Mouse (Mus musculus): ENCODE measurements around the gene Slx1b. TPM values are rescaled to one million over a fixed set of nuclear protein-coding genes. Genes with fewer than 3 reads are reported as not detected.
"Not testable (repeated sequence)": the region's sequence is repeated elsewhere in the genome, so short reads cannot be mapped to it uniquely, and the experiment has no call there.

Gene Slx1b
- 14.4 and 20.3 TPM in 2 replicates for polyA plus RNA-seq (2015; fragmentation: Nextera tagmentation; extraction: Ambion mirVana)

GRCm38 (mm10) chr7:126695631-126696207 is at the start of gene Slx1b:
Gene Slx1b (minus strand): TSS chr7:126695784.
- no peaks in the 10 kb centered on the region for H3K9me3 ChIP-seq (ENCODE audit: control insufficient read depth, low read length)
- ATAC-seq = peak; percentile 97
- under 1% methylated on average over 39 of the region's 40 CpGs for WGBS

GRCm38 (mm10) chr7:126741964-126742482 is 46.4 kb upstream of the Slx1b start:
- Histone ChIP-seq H3K9me3 (ENCODE audit: control insufficient read depth, low read length) (no peaks in the 10 kb centered on the region), H3K27me3 (replicated peaks; ENCODE audit: control insufficient read depth, insufficient read depth, low read length) (no peaks in the 10 kb centered on the region), H3K36me3 (ENCODE audit: control insufficient read depth, insufficient read depth) (no peaks in the 10 kb centered on the region), H3K4me2 (ENCODE audit: low read length) (no peak overlapping the region), H3K4me3 (replicated peaks; ENCODE audit: low read length) (no peak overlapping the region), H3K27ac (ENCODE audit: low read length) (no peak overlapping the region), H3K4me1 (replicated peaks; ENCODE audit: control insufficient read depth, insufficient read depth, low read length) (0 out of 2 replicates have a peak, but pooled peaks cover 3% of the 10 kb centered on the region), H3K9ac (replicated peaks; ENCODE audit: low read depth, low read length) (no peak overlapping the region)
- 91% methylated on average over 13 of the region's 13 CpGs for WGBS
- ATAC-seq = no peak

More at GRCm38 (mm10) chr7:126695631-126696207, at the start of gene Slx1b:
- Histone ChIP-seq H3K27ac (ENCODE audit: low read length) (peak within 1 kb of the TSS; percentile 92), H3K36me3 (ENCODE audit: control insufficient read depth, insufficient read depth) (peaks cover 19% of the 10 kb centered on the region), H3K4me2 (ENCODE audit: low read length) (peak within 1 kb of the TSS; percentile 86), H3K9ac (replicated peaks; ENCODE audit: low read depth, low read length) (peak within 1 kb of the TSS; percentile 85), H3K4me3 (replicated peaks; ENCODE audit: low read length) (peak within 1 kb of the TSS; percentile 78), H3K4me1 (replicated peaks; ENCODE audit: control insufficient read depth, insufficient read depth, low read length) (peaks cover 26% of the 10 kb centered on the region), H3K27me3 (replicated peaks; ENCODE audit: control insufficient read depth, insufficient read depth, low read length) (no peaks in the 10 kb centered on the region)

- H3K27me3 ChIP-seq (replicated peaks; ENCODE audit: control insufficient read depth, insufficient read depth, low read length) = no peaks in the 10 kb centered on the region
- H3K4me3 ChIP-seq (replicated peaks; ENCODE audit: low read length) = no peak overlapping the region
- H3K4me2 ChIP-seq (ENCODE audit: low read length) = no peak overlapping the region
- no peak for ATAC-seq
- no peak overlapping the region for H3K9ac ChIP-seq (replicated peaks; ENCODE audit: low read depth, low read length)
- no peak overlapping the region for H3K27ac ChIP-seq (ENCODE audit: low read length)
- no peaks in the 10 kb centered on the region for H3K9me3 ChIP-seq (ENCODE audit: control insufficient read depth, low read length)
- H3K36me3 ChIP-seq (ENCODE audit: control insufficient read depth, insufficient read depth) = no peaks in the 10 kb centered on the region
- WGBS = 88% methylated on average over 5 of the region's 5 CpGs
- H3K4me1 ChIP-seq (replicated peaks; ENCODE audit: control insufficient read depth, insufficient read depth, low read length) = 0 out of 2 replicates have a peak, but pooled peaks cover 3% of the 10 kb centered on the region
These were observed 45.9 kb upstream of the Slx1b start for GRCm38 (mm10) chr7:126741452-126741851.

- ATAC-seq = no peak
- Histone ChIP-seq H3K4me3 (replicated peaks; ENCODE audit: low read length) (no peak overlapping the region), H3K27me3 (replicated peaks; ENCODE audit: control insufficient read depth, insufficient read depth, low read length) (no peaks in the 10 kb centered on the region), H3K36me3 (ENCODE audit: control insufficient read depth, insufficient read depth) (no peaks in the 10 kb centered on the region), H3K9me3 (ENCODE audit: control insufficient read depth, low read length) (no peaks in the 10 kb centered on the region), H3K9ac (replicated peaks; ENCODE audit: low read depth, low read length) (no peak overlapping the region), H3K4me2 (ENCODE audit: low read length) (no peak overlapping the region), H3K27ac (ENCODE audit: low read length) (no peak overlapping the region), H3K4me1 (replicated peaks; ENCODE audit: control insufficient read depth, insufficient read depth, low read length) (0 out of 2 replicates have a peak, but pooled peaks cover 3% of the 10 kb centered on the region)
- 75% methylated on average over 5 of the region's 5 CpGs for WGBS
These were observed 45.4 kb upstream of the Slx1b start for GRCm38 (mm10) chr7:126740977-126741376.

GRCm38 (mm10) chr7:126740132-126740735 is 44.6 kb upstream of the Slx1b start:
- Histone ChIP-seq H3K4me3 (replicated peaks; ENCODE audit: low read length) (no peak overlapping the region), H3K9ac (replicated peaks; ENCODE audit: low read depth, low read length) (no peak overlapping the region; the same call in 1 of the 2 replicates), H3K27me3 (replicated peaks; ENCODE audit: control insufficient read depth, insufficient read depth, low read length) (no peaks in the 10 kb centered on the region), H3K9me3 (ENCODE audit: control insufficient read depth, low read length) (no peaks in the 10 kb centered on the region), H3K4me2 (ENCODE audit: low read length) (no peak overlapping the region), H3K4me1 (replicated peaks; ENCODE audit: control insufficient read depth, insufficient read depth, low read length) (0 out of 2 replicates have a peak, but pooled peaks cover 3% of the 10 kb centered on the region), H3K27ac (ENCODE audit: low read length) (no peak overlapping the region), H3K36me3 (ENCODE audit: control insufficient read depth, insufficient read depth) (no peaks in the 10 kb centered on the region)
- 70% methylated on average over 13 of the region's 13 CpGs for WGBS
- ATAC-seq = no peak

GRCm38 (mm10) chr7:126739551-126739950 is 44.0 kb upstream of the Slx1b start:
- H3K9ac ChIP-seq (replicated peaks; ENCODE audit: low read depth, low read length) = no peak overlapping the region
- H3K36me3 ChIP-seq (ENCODE audit: control insufficient read depth, insufficient read depth) = no peaks in the 10 kb centered on the region
- H3K27me3 ChIP-seq (replicated peaks; ENCODE audit: control insufficient read depth, insufficient read depth, low read length) = no peaks in the 10 kb centered on the region
- H3K27ac ChIP-seq (ENCODE audit: low read length) = no peak overlapping the region
- no peak for ATAC-seq
- H3K4me2 ChIP-seq (ENCODE audit: low read length) = no peak overlapping the region
- no peak overlapping the region for H3K4me3 ChIP-seq (replicated peaks; ENCODE audit: low read length)
- WGBS = 85% methylated on average over 17 of the region's 17 CpGs
- H3K9me3 ChIP-seq (ENCODE audit: control insufficient read depth, low read length) = no peaks in the 10 kb centered on the region
- 0 out of 2 replicates have a peak, but pooled peaks cover 3% of the 10 kb centered on the region for H3K4me1 ChIP-seq (replicated peaks; ENCODE audit: control insufficient read depth, insufficient read depth, low read length)

GRCm38 (mm10) chr7:126736122-126736521 is 40.5 kb upstream of the Slx1b start:
- Histone ChIP-seq H3K4me3 (replicated peaks; ENCODE audit: low read length) (no peak overlapping the region), H3K4me2 (ENCODE audit: low read length) (no peak overlapping the region), H3K36me3 (ENCODE audit: control insufficient read depth, insufficient read depth) (no peaks in the 10 kb centered on the region), H3K9me3 (ENCODE audit: control insufficient read depth, low read length) (no peaks in the 10 kb centered on the region), H3K27me3 (replicated peaks; ENCODE audit: control insufficient read depth, insufficient read depth, low read length) (no peaks in the 10 kb centered on the region), H3K27ac (ENCODE audit: low read length) (no peak overlapping the region), H3K4me1 (replicated peaks; ENCODE audit: control insufficient read depth, insufficient read depth, low read length) (0 out of 2 replicates have a peak, but pooled peaks cover 3% of the 10 kb centered on the region), H3K9ac (replicated peaks; ENCODE audit: low read depth, low read length) (no peak overlapping the region)
- 90% methylated on average over 8 of the region's 8 CpGs for WGBS
- ATAC-seq = no peak

GRCm38 (mm10) chr7:126730256-126730789 is 34.7 kb upstream of the Slx1b start:
- H3K36me3 ChIP-seq (ENCODE audit: control insufficient read depth, insufficient read depth); H3K9ac ChIP-seq (replicated peaks; ENCODE audit: low read depth, low read length); H3K4me2 ChIP-seq (ENCODE audit: low read length); ATAC-seq; H3K4me3 ChIP-seq (replicated peaks; ENCODE audit: low read length); H3K9me3 ChIP-seq (ENCODE audit: control insufficient read depth, low read length); H3K27me3 ChIP-seq (replicated peaks; ENCODE audit: control insufficient read depth, insufficient read depth, low read length); H3K27ac ChIP-seq (ENCODE audit: low read length); H3K4me1 ChIP-seq (replicated peaks; ENCODE audit: control insufficient read depth, insufficient read depth, low read length): not testable (repeated sequence)
- WGBS = 83% methylated on average over 4 of the region's 4 CpGs

GRCm38 (mm10) chr7:126725667-126726066 is 30.1 kb upstream of the Slx1b start:
- 81% methylated on average over 5 of the region's 5 CpGs for WGBS

More at GRCm38 (mm10) chr7:126725667-126726066, 30.1 kb upstream of the Slx1b start:
- H3K4me2 ChIP-seq (ENCODE audit: low read length) = no peak overlapping the region
- ATAC-seq = no peak
- H3K27me3 ChIP-seq (replicated peaks; ENCODE audit: control insufficient read depth, insufficient read depth, low read length) = no peaks in the 10 kb centered on the region
- H3K4me3 ChIP-seq (replicated peaks; ENCODE audit: low read length) = no peak overlapping the region
- H3K36me3 ChIP-seq (ENCODE audit: control insufficient read depth, insufficient read depth) = no peaks in the 10 kb centered on the region
- H3K9ac ChIP-seq (replicated peaks; ENCODE audit: low read depth, low read length) = no peak overlapping the region
- no peak overlapping the region for H3K27ac ChIP-seq (ENCODE audit: low read length)
- H3K4me1 ChIP-seq (replicated peaks; ENCODE audit: control insufficient read depth, insufficient read depth, low read length) = no peaks in the 10 kb centered on the region
- H3K9me3 ChIP-seq (ENCODE audit: control insufficient read depth, low read length) = peaks cover 3% of the 10 kb centered on the region; the same call in 1 of the 2 replicates
